Mouse (Mus musculus): Measurements from ENCODE around the gene Dock1. TPM values are rescaled to one million over a fixed set of nuclear protein-coding genes. Genes with fewer than 3 reads are reported as not detected.
A peak's percentile ranks its signal among the peaks of the same experiment; 100 is the strongest.

Gene Dock1
- polyA plus RNA-seq, 1 experiment from 2014 or later: 20.1 TPM

- Histone ChIP-seq H3K9me3 (replicated peaks) (no peaks in the 10 kb centered on the region), H3K27me3 (ENCODE audit: low read depth, poor library complexity, severe bottlenecking) (peaks cover 39% of the 10 kb centered on the region), H3K4me3 (no peak overlapping the region), H3K4me1 (peaks cover 21% of the 10 kb centered on the region), H3K36me3 (no peaks in the 10 kb centered on the region), H3K27ac (replicated peaks) (no peak overlapping the region; the same call in 1 of the 2 replicates)
- DNase-seq (ENCODE audit: low spot score): no peak
- WGBS: 61% methylated on average over 12 of the region's 12 CpGs
These were observed 464.2 kb downstream of the Dock1 start for GRCm38 (mm10) chr7:135134619-135135018.

- peak; percentile 59 for DNase-seq (ENCODE audit: low spot score)
- Histone ChIP-seq H3K9me3 (replicated peaks) (no peaks in the 10 kb centered on the region), H3K4me3 (no peak overlapping the region), H3K36me3 (no peaks in the 10 kb centered on the region), H3K4me1 (peaks cover 32% of the 10 kb centered on the region), H3K27me3 (ENCODE audit: low read depth, poor library complexity, severe bottlenecking) (peaks cover 65% of the 10 kb centered on the region), H3K27ac (replicated peaks) (peak overlapping the region; percentile 70)
- WGBS: 17% methylated on average over 5 of the region's 5 CpGs
These were observed 468.7 kb downstream of the Dock1 start for GRCm38 (mm10) chr7:135139153-135139612.

GRCm38 (mm10) chr7:135144731-135145130 lies 474.3 kb downstream of the Dock1 start:
- DNase-seq (ENCODE audit: low spot score): no peak
- Histone ChIP-seq H3K4me1 (peaks cover 11% of the 10 kb centered on the region), H3K27ac (replicated peaks) (no peak overlapping the region), H3K36me3 (peaks cover 20% of the 10 kb centered on the region), H3K9me3 (replicated peaks) (no peaks in the 10 kb centered on the region), H3K4me3 (no peak overlapping the region), H3K27me3 (ENCODE audit: low read depth, poor library complexity, severe bottlenecking) (peaks cover 40% of the 10 kb centered on the region)
- 95% methylated on average over 4 of the region's 4 CpGs for WGBS

- Histone ChIP-seq H3K9me3 (replicated peaks) (no peaks in the 10 kb centered on the region), H3K36me3 (peaks cover 17% of the 10 kb centered on the region; the same call in 1 of the 2 replicates), H3K4me1 (no peaks in the 10 kb centered on the region), H3K4me3 (no peak overlapping the region), H3K27me3 (ENCODE audit: low read depth, poor library complexity, severe bottlenecking) (no peaks in the 10 kb centered on the region), H3K27ac (replicated peaks) (no peak overlapping the region)
- WGBS: 92% methylated on average over 2 of the region's 2 CpGs
- DNase-seq (ENCODE audit: low spot score): no peak
These were observed 480.5 kb downstream of the Dock1 start for GRCm38 (mm10) chr7:135150926-135151325.

GRCm38 (mm10) chr7:135157571-135157970 lies 487.1 kb downstream of the Dock1 start:
- Histone ChIP-seq H3K27me3 (ENCODE audit: low read depth, poor library complexity, severe bottlenecking) (no peaks in the 10 kb centered on the region), H3K4me1 (no peaks in the 10 kb centered on the region), H3K36me3 (no peaks in the 10 kb centered on the region), H3K9me3 (replicated peaks) (no peaks in the 10 kb centered on the region), H3K27ac (replicated peaks) (no peak overlapping the region), H3K4me3 (no peak overlapping the region)
- WGBS: 88% methylated on average over 5 of the region's 5 CpGs
- DNase-seq (ENCODE audit: low spot score): no peak

- Histone ChIP-seq H3K4me1 (0 out of 2 replicates have a peak, but pooled peaks cover 4% of the 10 kb centered on the region), H3K36me3 (no peaks in the 10 kb centered on the region), H3K9me3 (replicated peaks) (no peaks in the 10 kb centered on the region), H3K4me3 (no peak overlapping the region), H3K27me3 (ENCODE audit: low read depth, poor library complexity, severe bottlenecking) (no peaks in the 10 kb centered on the region), H3K27ac (replicated peaks) (no peak overlapping the region)
- DNase-seq (ENCODE audit: low spot score): no peak
- WGBS: 96% methylated on average over 10 of the region's 10 CpGs
These were observed 487.9 kb downstream of the Dock1 start for GRCm38 (mm10) chr7:135158381-135158780.

- DNase-seq (ENCODE audit: low spot score): no peak
These were observed 489.2 kb downstream of the Dock1 start for GRCm38 (mm10) chr7:135159606-135160005.

GRCm38 (mm10) chr7:135165155-135165554 lies 494.7 kb downstream of the Dock1 start:
- no peaks in the 10 kb centered on the region for H3K9me3 ChIP-seq (replicated peaks)
- no peak overlapping the region for H3K27ac ChIP-seq (replicated peaks)
- WGBS: 33% methylated on average over 3 of the region's 3 CpGs
- peak; percentile 45 for DNase-seq (ENCODE audit: low spot score)
- H3K27me3 ChIP-seq (ENCODE audit: low read depth, poor library complexity, severe bottlenecking): no peaks in the 10 kb centered on the region
- peaks cover 15% of the 10 kb centered on the region for H3K36me3 ChIP-seq
- H3K4me1 ChIP-seq: peaks cover 11% of the 10 kb centered on the region
- no peak overlapping the region for H3K4me3 ChIP-seq

More at GRCm38 (mm10) chr7:135159606-135160005, 489.2 kb downstream of the Dock1 start:
- Histone ChIP-seq H3K4me1 (0 out of 2 replicates have a peak, but pooled peaks cover 4% of the 10 kb centered on the region), H3K9me3 (replicated peaks) (no peaks in the 10 kb centered on the region), H3K36me3 (no peaks in the 10 kb centered on the region), H3K27ac (replicated peaks) (no peak overlapping the region), H3K4me3 (no peak overlapping the region), H3K27me3 (ENCODE audit: low read depth, poor library complexity, severe bottlenecking) (no peaks in the 10 kb centered on the region)
- WGBS: 91% methylated on average over 4 of the region's 4 CpGs

GRCm38 (mm10) chr7:135169936-135170335 lies 499.5 kb downstream of the Dock1 start:
- peaks cover 15% of the 10 kb centered on the region for H3K36me3 ChIP-seq
- no peaks in the 10 kb centered on the region for H3K27me3 ChIP-seq (ENCODE audit: low read depth, poor library complexity, severe bottlenecking)
- no peaks in the 10 kb centered on the region for H3K9me3 ChIP-seq (replicated peaks)
- peaks cover 11% of the 10 kb centered on the region for H3K4me1 ChIP-seq
- H3K4me3 ChIP-seq: no peak overlapping the region
- 80% methylated on average over 4 of the region's 4 CpGs for WGBS
- H3K27ac ChIP-seq (replicated peaks): no peak overlapping the region
- DNase-seq (ENCODE audit: low spot score): no peak

GRCm38 (mm10) chr7:135172219-135172618 lies 501.8 kb downstream of the Dock1 start:
- Histone ChIP-seq H3K4me3 (no peak overlapping the region), H3K36me3 (peaks cover 12% of the 10 kb centered on the region), H3K4me1 (peaks cover 11% of the 10 kb centered on the region), H3K27ac (replicated peaks) (no peak overlapping the region), H3K27me3 (ENCODE audit: low read depth, poor library complexity, severe bottlenecking) (no peaks in the 10 kb centered on the region), H3K9me3 (replicated peaks) (no peaks in the 10 kb centered on the region)
- 81% methylated on average over 9 of the region's 9 CpGs for WGBS
- no peak for DNase-seq (ENCODE audit: low spot score)

GRCm38 (mm10) chr7:135194190-135194589 lies 523.7 kb downstream of the Dock1 start:
- 89% methylated on average over 3 of the region's 3 CpGs for WGBS
- Histone ChIP-seq H3K4me1 (no peaks in the 10 kb centered on the region), H3K9me3 (replicated peaks) (no peaks in the 10 kb centered on the region), H3K27ac (replicated peaks) (no peak overlapping the region), H3K4me3 (no peak overlapping the region), H3K36me3 (no peaks in the 10 kb centered on the region), H3K27me3 (ENCODE audit: low read depth, poor library complexity, severe bottlenecking) (no peaks in the 10 kb centered on the region)
- no peak for DNase-seq (ENCODE audit: low spot score)

GRCm38 (mm10) chr7:135195631-135196030 lies 525.2 kb downstream of the Dock1 start:
- no peak for DNase-seq (ENCODE audit: low spot score)
- Histone ChIP-seq H3K27me3 (ENCODE audit: low read depth, poor library complexity, severe bottlenecking) (no peaks in the 10 kb centered on the region), H3K4me1 (no peaks in the 10 kb centered on the region), H3K4me3 (no peak overlapping the region), H3K27ac (replicated peaks) (no peak overlapping the region), H3K36me3 (no peaks in the 10 kb centered on the region), H3K9me3 (replicated peaks) (no peaks in the 10 kb centered on the region)
- WGBS: 94% methylated on average over 2 of the region's 2 CpGs

GRCm38 (mm10) chr7:135196828-135197227 lies 526.4 kb downstream of the Dock1 start:
- Histone ChIP-seq H3K9me3 (replicated peaks) (no peaks in the 10 kb centered on the region), H3K27ac (replicated peaks) (no peak overlapping the region), H3K27me3 (ENCODE audit: low read depth, poor library complexity, severe bottlenecking) (no peaks in the 10 kb centered on the region), H3K36me3 (no peaks in the 10 kb centered on the region), H3K4me3 (no peak overlapping the region), H3K4me1 (no peaks in the 10 kb centered on the region)
- DNase-seq (ENCODE audit: low spot score): no peak
- 92% methylated on average over 10 of the region's 10 CpGs for WGBS

- no peaks in the 10 kb centered on the region for H3K27me3 ChIP-seq (ENCODE audit: low read depth, poor library complexity, severe bottlenecking)
- H3K4me1 ChIP-seq: no peaks in the 10 kb centered on the region
- H3K9me3 ChIP-seq (replicated peaks): no peaks in the 10 kb centered on the region
- no peak overlapping the region for H3K27ac ChIP-seq (replicated peaks)
- no peak overlapping the region for H3K4me3 ChIP-seq
- H3K36me3 ChIP-seq: no peaks in the 10 kb centered on the region
- no peak for DNase-seq (ENCODE audit: low spot score)
These were observed 533.5 kb downstream of the Dock1 start for GRCm38 (mm10) chr7:135203920-135204319.
